Mouse (Mus musculus): ENCODE data around the gene Xylb. TPM values are rescaled to one million over a fixed set of nuclear protein-coding genes. Genes with fewer than 3 reads are reported as not detected.
A peak's percentile ranks its signal among the peaks of the same experiment; 100 is the strongest.

Gene Xylb
- polyA plus RNA-seq, 1 experiment from 2014 or later: 2.7 TPM

GRCm38 (mm10) chr9:119339106-119339505, 18.1 kb upstream of the Xylb start:
- Histone ChIP-seq H3K27ac (ENCODE audit: low read length) (no peak overlapping the region), H3K4me1 (ENCODE audit: control insufficient read depth, insufficient read depth, low read length) (peaks cover 20% of the 10 kb centered on the region), H3K4me2 (ENCODE audit: low read length) (peak overlapping the region; percentile 72), H3K36me3 (ENCODE audit: control insufficient read depth, insufficient read depth, low read length) (peaks cover 4% of the 10 kb centered on the region; the same call in 1 of the 2 replicates), H3K27me3 (ENCODE audit: control insufficient read depth, insufficient read depth, low read depth, low read length) (0 out of 2 replicates have a peak, but pooled peaks cover 5% of the 10 kb centered on the region), H3K9ac (ENCODE audit: low read depth, low read length) (peak overlapping the region; percentile 47), H3K9me3 (replicated peaks; ENCODE audit: control insufficient read depth, low read length, poor library complexity, severe bottlenecking) (no peaks in the 10 kb centered on the region), H3K4me3 (ENCODE audit: low read depth, low read length) (peak overlapping the region; percentile 75)
- WGBS: 63% methylated on average over 7 of the region's 7 CpGs
- no peak for ATAC-seq

- 0 out of 2 replicates have a peak, but pooled peaks cover 5% of the 10 kb centered on the region for H3K27me3 ChIP-seq (ENCODE audit: control insufficient read depth, insufficient read depth, low read depth, low read length)
- no peaks in the 10 kb centered on the region for H3K9me3 ChIP-seq (replicated peaks; ENCODE audit: control insufficient read depth, low read length, poor library complexity, severe bottlenecking)
- peak within 1 kb of the TSS; percentile 87 for H3K27ac ChIP-seq (ENCODE audit: low read length)
- peaks cover 20% of the 10 kb centered on the region for H3K4me1 ChIP-seq (ENCODE audit: control insufficient read depth, insufficient read depth, low read length)
- ATAC-seq: no peak
- WGBS: 2% methylated on average over 43 of the region's 43 CpGs
- peaks cover 7% of the 10 kb centered on the region; the same call in 1 of the 2 replicates for H3K36me3 ChIP-seq (ENCODE audit: control insufficient read depth, insufficient read depth, low read length)
- H3K4me2 ChIP-seq (ENCODE audit: low read length): peak within 1 kb of the TSS; percentile 72
- H3K4me3 ChIP-seq (ENCODE audit: low read depth, low read length): peak within 1 kb of the TSS; percentile 75
- H3K9ac ChIP-seq (ENCODE audit: low read depth, low read length): peak within 1 kb of the TSS; percentile 82
These were observed 17.5 kb upstream of the Xylb start, which contains the start of gene Acaa1a for GRCm38 (mm10) chr9:119339558-119340211. Gene Acaa1a, plus strand, starts transcription at chr9:119339676.

- H3K27me3 ChIP-seq (ENCODE audit: control insufficient read depth, insufficient read depth, low read depth, low read length): 0 out of 2 replicates have a peak, but pooled peaks cover 5% of the 10 kb centered on the region
- no peaks in the 10 kb centered on the region for H3K9me3 ChIP-seq (replicated peaks; ENCODE audit: control insufficient read depth, low read length, poor library complexity, severe bottlenecking)
- no peak overlapping the region for H3K27ac ChIP-seq (ENCODE audit: low read length)
- peaks cover 20% of the 10 kb centered on the region for H3K4me1 ChIP-seq (ENCODE audit: control insufficient read depth, insufficient read depth, low read length)
- H3K36me3 ChIP-seq (ENCODE audit: control insufficient read depth, insufficient read depth, low read length): peaks cover 7% of the 10 kb centered on the region
- peak overlapping the region; percentile 72 for H3K4me2 ChIP-seq (ENCODE audit: low read length)
- ATAC-seq: no peak
- peak overlapping the region; percentile 75 for H3K4me3 ChIP-seq (ENCODE audit: low read depth, low read length)
- WGBS: 4% methylated on average over 8 of the region's 8 CpGs
- peak overlapping the region; percentile 82; the same call in 1 of the 2 replicates for H3K9ac ChIP-seq (ENCODE audit: low read depth, low read length)
These were observed 17.0 kb upstream of the Xylb start for GRCm38 (mm10) chr9:119340212-119340580.

GRCm38 (mm10) chr9:119340909-119341816, 16.0 kb upstream of the Xylb start, which contains the start of gene Myd88:
Gene Myd88, minus strand, starts transcription at chr9:119341411.
- H3K4me2 ChIP-seq (ENCODE audit: low read length): peak within 1 kb of the TSS; percentile 72
- peak within 1 kb of the TSS; percentile 87 for H3K27ac ChIP-seq (ENCODE audit: low read length)
- H3K9me3 ChIP-seq (replicated peaks; ENCODE audit: control insufficient read depth, low read length, poor library complexity, severe bottlenecking): no peaks in the 10 kb centered on the region
- H3K9ac ChIP-seq (ENCODE audit: low read depth, low read length): peak within 1 kb of the TSS; percentile 82
- H3K27me3 ChIP-seq (ENCODE audit: control insufficient read depth, insufficient read depth, low read depth, low read length): 0 out of 2 replicates have a peak, but pooled peaks cover 5% of the 10 kb centered on the region
- H3K4me3 ChIP-seq (ENCODE audit: low read depth, low read length): peak within 1 kb of the TSS; percentile 75
- WGBS: under 1% methylated on average over 64 of the region's 68 CpGs
- peaks cover 20% of the 10 kb centered on the region for H3K4me1 ChIP-seq (ENCODE audit: control insufficient read depth, insufficient read depth, low read length)
- peaks cover 7% of the 10 kb centered on the region for H3K36me3 ChIP-seq (ENCODE audit: control insufficient read depth, insufficient read depth, low read length)
- ATAC-seq: peak; percentile 98

GRCm38 (mm10) chr9:119342728-119343127, 14.5 kb upstream of the Xylb start:
- H3K9me3 ChIP-seq (replicated peaks; ENCODE audit: control insufficient read depth, low read length, poor library complexity, severe bottlenecking): no peaks in the 10 kb centered on the region
- peaks cover 11% of the 10 kb centered on the region for H3K36me3 ChIP-seq (ENCODE audit: control insufficient read depth, insufficient read depth, low read length)
- H3K4me2 ChIP-seq (ENCODE audit: low read length): no peak overlapping the region
- 87% methylated on average over 7 of the region's 7 CpGs for WGBS
- H3K4me1 ChIP-seq (ENCODE audit: control insufficient read depth, insufficient read depth, low read length): peaks cover 20% of the 10 kb centered on the region
- no peak overlapping the region for H3K4me3 ChIP-seq (ENCODE audit: low read depth, low read length)
- no peak overlapping the region for H3K9ac ChIP-seq (ENCODE audit: low read depth, low read length)
- ATAC-seq: no peak
- no peak overlapping the region for H3K27ac ChIP-seq (ENCODE audit: low read length)
- 0 out of 2 replicates have a peak, but pooled peaks cover 3% of the 10 kb centered on the region for H3K27me3 ChIP-seq (ENCODE audit: control insufficient read depth, insufficient read depth, low read depth, low read length)

GRCm38 (mm10) chr9:119346376-119346775, 10.8 kb upstream of the Xylb start:
- H3K9me3 ChIP-seq (replicated peaks; ENCODE audit: control insufficient read depth, low read length, poor library complexity, severe bottlenecking): no peaks in the 10 kb centered on the region
- WGBS: 94% methylated on average over 8 of the region's 8 CpGs
- ATAC-seq: no peak

GRCm38 (mm10) chr9:119350531-119350930, 6.7 kb upstream of the Xylb start:
- Histone ChIP-seq H3K36me3 (ENCODE audit: control insufficient read depth, insufficient read depth, low read length) (peaks cover 23% of the 10 kb centered on the region), H3K4me1 (ENCODE audit: control insufficient read depth, insufficient read depth, low read length) (no peaks in the 10 kb centered on the region), H3K9ac (ENCODE audit: low read depth, low read length) (no peak overlapping the region), H3K27me3 (ENCODE audit: control insufficient read depth, insufficient read depth, low read depth, low read length) (no peaks in the 10 kb centered on the region), H3K9me3 (replicated peaks; ENCODE audit: control insufficient read depth, low read length, poor library complexity, severe bottlenecking) (no peaks in the 10 kb centered on the region), H3K27ac (ENCODE audit: low read length) (no peak overlapping the region), H3K4me2 (ENCODE audit: low read length) (no peak overlapping the region), H3K4me3 (ENCODE audit: low read depth, low read length) (no peak overlapping the region)
- no peak for ATAC-seq
- 85% methylated on average over 3 of the region's 3 CpGs for WGBS

More at GRCm38 (mm10) chr9:119346376-119346775, 10.8 kb upstream of the Xylb start:
- no peaks in the 10 kb centered on the region for H3K27me3 ChIP-seq (ENCODE audit: control insufficient read depth, insufficient read depth, low read depth, low read length)
- H3K4me1 ChIP-seq (ENCODE audit: control insufficient read depth, insufficient read depth, low read length): peaks cover 10% of the 10 kb centered on the region
- no peak overlapping the region for H3K9ac ChIP-seq (ENCODE audit: low read depth, low read length)
- peaks cover 30% of the 10 kb centered on the region for H3K36me3 ChIP-seq (ENCODE audit: control insufficient read depth, insufficient read depth, low read length)
- no peak overlapping the region for H3K4me2 ChIP-seq (ENCODE audit: low read length)
- H3K27ac ChIP-seq (ENCODE audit: low read length): no peak overlapping the region
- H3K4me3 ChIP-seq (ENCODE audit: low read depth, low read length): no peak overlapping the region

- Histone ChIP-seq H3K4me3 (ENCODE audit: low read depth, low read length) (no peak overlapping the region), H3K4me1 (ENCODE audit: control insufficient read depth, insufficient read depth, low read length) (no peaks in the 10 kb centered on the region), H3K4me2 (ENCODE audit: low read length) (no peak overlapping the region), H3K27ac (ENCODE audit: low read length) (no peak overlapping the region), H3K9me3 (replicated peaks; ENCODE audit: control insufficient read depth, low read length, poor library complexity, severe bottlenecking) (no peaks in the 10 kb centered on the region), H3K36me3 (ENCODE audit: control insufficient read depth, insufficient read depth, low read length) (peaks cover 23% of the 10 kb centered on the region), H3K27me3 (ENCODE audit: control insufficient read depth, insufficient read depth, low read depth, low read length) (no peaks in the 10 kb centered on the region), H3K9ac (ENCODE audit: low read depth, low read length) (no peak overlapping the region)
- WGBS: 94% methylated on average over 10 of the region's 10 CpGs
- no peak for ATAC-seq
These were observed 6.1 kb upstream of the Xylb start for GRCm38 (mm10) chr9:119350947-119351705.
